16 mouse cellular contexts compared by ENCODE assay signal in genomic region chr15:37063781-37064383, GRCm38 (mm10).
"Had no signal": no experiment of that assay in that cellular context is flagged by ENCODE, and none has a peak within 500 bp of the region (broad histone marks: within the 10 kb centered on the region; RNA-seq: fewer than 3 reads in every experiment).

No protein-coding gene starts in this region.

- H3K4me3 ChIP-seq: liver, embryonic 13.5 days; midbrain, embryonic 15.5 days; myocyte; neural tube, embryonic 13.5 days had no signal

- H3K27ac ChIP-seq: liver, embryonic 13.5 days; neural tube, embryonic 13.5 days; stomach, postnatal 0 days had no signal

- DNase-seq: kidney, adult 18-20 months; kidney, adult 9 months; kidney, postnatal 14 days; kidney, postnatal 4 days; liver, embryonic 13.5 days; lung, adult 2 months; lung, postnatal 14 days; lung, postnatal 4 days; retina, postnatal 1 day; right cerebral cortex, postnatal 4 days; thymus, adult 18-20 months; thymus, postnatal 36 days had no signal
